Mouse (Mus musculus) ovary, postnatal 10 days (tissue): ENCODE data around the gene Cpt1c.
A peak's percentile ranks its signal among the peaks of the same experiment; 100 is the strongest.

Experiments used
- DNase-seq: peaks from one replicate; pipeline ENCODE4 v3.0.0; 2022; ENCODE audit warnings: low spot score

Cpt1c gene

GRCm38 (mm10) chr7:44999753-45000152 lies 25.1 kb upstream of the Cpt1c start:
- no peak for DNase-seq

GRCm38 (mm10) chr7:44998501-44998955 lies 23.9 kb upstream of the Cpt1c start, which contains the start of gene Bcl2l12:
Bcl2l12 (minus strand) TSS chr7:44998712.
- DNase-seq = no peak

- no peak for DNase-seq
Measured at GRCm38 (mm10) chr7:44997940-44998428, 23.3 kb upstream of the Cpt1c start.

GRCm38 (mm10) chr7:44997231-44997939 lies 22.7 kb upstream of the Cpt1c start, which contains the start of gene Irf3:
Irf3 (plus strand) TSS chr7:44997648.
- DNase-seq = peak; percentile 93

GRCm38 (mm10) chr7:44996672-44997071 lies 22.0 kb upstream of the Cpt1c start:
- DNase-seq = no peak

GRCm38 (mm10) chr7:44986879-44987718 lies 12.4 kb upstream of the Cpt1c start:
- DNase-seq = no peak

GRCm38 (mm10) chr7:44986192-44986878 lies 11.7 kb upstream of the Cpt1c start, which contains the start of gene Prmt1:
Prmt1 (minus strand) TSS chr7:44986568.
- DNase-seq = peak; percentile 99

GRCm38 (mm10) chr7:44985595-44986191 lies 11.0 kb upstream of the Cpt1c start:
- DNase-seq = peak; percentile 33

GRCm38 (mm10) chr7:44984833-44985164 lies 10.1 kb upstream of the Cpt1c start:
- DNase-seq = no peak

- DNase-seq = no peak
Measured at GRCm38 (mm10) chr7:44983944-44984832, 9.5 kb upstream of the Cpt1c start.

GRCm38 (mm10) chr7:44983085-44983484 lies 8.4 kb upstream of the Cpt1c start:
- DNase-seq = peak; percentile 75

- DNase-seq = no peak
Measured at GRCm38 (mm10) chr7:44981539-44981938, 6.9 kb upstream of the Cpt1c start.

- DNase-seq = no peak
Measured at GRCm38 (mm10) chr7:44978300-44978699, 3.6 kb upstream of the Cpt1c start.

GRCm38 (mm10) chr7:44975117-44975419 lies 417 bp upstream of the Cpt1c start:
- DNase-seq = no peak

- DNase-seq = no peak
Measured at GRCm38 (mm10) chr7:44973415-44974130, 1.1 kb downstream of the Cpt1c start.

GRCm38 (mm10) chr7:44971142-44971541 lies 3.5 kb downstream of the Cpt1c start:
- DNase-seq = no peak

- peak; percentile 77 for DNase-seq
Measured at GRCm38 (mm10) chr7:44970231-44970691, 4.4 kb downstream of the Cpt1c start.

GRCm38 (mm10) chr7:44966638-44967037 lies 8.0 kb downstream of the Cpt1c start:
- DNase-seq = no peak

- no peak for DNase-seq
Measured at GRCm38 (mm10) chr7:44965975-44966374, 8.7 kb downstream of the Cpt1c start.

- DNase-seq = no peak
Measured at GRCm38 (mm10) chr7:44964990-44965389, 9.7 kb downstream of the Cpt1c start.
